Mouse (Mus musculus): Measurements from ENCODE around the gene Zbtb12. TPM values are rescaled to one million over a fixed set of nuclear protein-coding genes. Genes with fewer than 3 reads are reported as not detected.
A peak's percentile ranks its signal among the peaks of the same experiment; 100 is the strongest.

Gene Zbtb12
- polyA plus RNA-seq, 1 experiment from 2014 or later: 1.2 TPM

DNA sequence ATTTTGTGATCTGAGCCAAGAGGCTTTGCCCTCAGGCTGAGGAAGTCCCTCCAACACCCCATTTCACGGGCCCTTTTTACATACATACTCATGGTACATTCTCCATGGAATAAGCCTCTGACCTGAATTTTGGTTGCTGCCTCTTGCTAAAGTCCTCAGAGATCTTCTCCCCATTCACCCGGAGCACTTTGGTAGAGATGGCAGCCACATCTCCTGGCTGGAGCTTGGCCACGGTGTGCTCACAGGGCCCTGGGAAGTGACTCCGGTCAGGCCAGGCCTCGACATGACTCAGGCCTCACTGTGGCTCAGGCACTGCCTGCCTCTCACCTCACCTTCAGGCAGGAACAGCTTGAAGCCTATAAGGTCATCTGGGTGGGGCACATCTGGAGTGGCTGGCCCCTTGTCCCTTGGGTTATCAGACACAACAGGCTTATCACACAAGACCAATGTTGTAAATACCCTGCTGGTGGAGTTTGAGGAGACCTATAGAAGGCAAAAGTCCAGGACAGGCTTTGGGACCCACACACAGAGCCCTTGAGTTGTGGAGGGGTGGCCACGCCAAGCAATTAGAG, 38.5 kb upstream of the Zbtb12 start:
- Histone ChIP-seq H3K4me2 (no peak overlapping the region), H3K9me3 (ENCODE audit: low read depth, low read length) (no peaks in the 10 kb centered on the region), H3K27me3 (ENCODE audit: insufficient read depth, low read length) (no peaks in the 10 kb centered on the region), H3K27ac (ENCODE audit: low read depth) (no peak overlapping the region), H3K4me3 (ENCODE audit: low read depth, low read length) (no peak overlapping the region), H3K4me1 (ENCODE audit: insufficient read depth) (no peaks in the 10 kb centered on the region), H3K36me3 (ENCODE audit: insufficient read depth) (peaks cover 66% of the 10 kb centered on the region), H3K9ac (no peak overlapping the region)
- TF ChIP-seq CTCF (IDR thresholded peaks at IDR 0.05; ENCODE audit: low read depth): no peak
- WGBS: 78% methylated on average over 6 of the region's 6 CpGs
- no peak for ATAC-seq (ENCODE audit: insufficient read depth)
- DNase-seq: no peak

DNA sequence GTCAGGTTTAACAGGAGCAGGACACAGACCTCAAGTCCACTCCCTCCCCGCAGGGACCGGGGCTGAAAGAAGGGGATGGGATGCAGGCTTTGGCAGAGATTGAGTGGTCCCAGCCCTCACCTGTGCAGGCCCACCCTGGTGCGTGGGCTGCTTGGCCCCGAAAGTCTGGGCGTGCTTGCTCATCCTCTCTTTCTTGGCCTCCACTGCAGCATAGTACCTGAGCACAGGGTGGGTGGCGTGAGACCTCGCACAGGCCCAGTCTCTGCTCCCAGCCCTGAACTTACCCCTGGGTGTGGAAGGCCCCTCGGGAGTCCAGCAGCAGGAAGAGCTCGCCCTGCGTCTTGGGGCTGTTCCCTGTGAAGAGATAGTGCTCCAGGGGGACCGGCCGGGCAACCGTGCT, 34.4 kb upstream of the Zbtb12 start:
- Histone ChIP-seq H3K4me1 (ENCODE audit: insufficient read depth) (0 out of 2 replicates have a peak, but pooled peaks cover 3% of the 10 kb centered on the region), H3K4me3 (ENCODE audit: low read depth, low read length) (no peak overlapping the region), H3K9ac (no peak overlapping the region), H3K27ac (ENCODE audit: low read depth) (no peak overlapping the region), H3K36me3 (ENCODE audit: insufficient read depth) (peaks cover 74% of the 10 kb centered on the region), H3K9me3 (ENCODE audit: low read depth, low read length) (no peaks in the 10 kb centered on the region), H3K4me2 (no peak overlapping the region), H3K27me3 (ENCODE audit: insufficient read depth, low read length) (no peaks in the 10 kb centered on the region)
- no peak for ATAC-seq (ENCODE audit: insufficient read depth)
- WGBS: 89% methylated on average over 13 of the region's 13 CpGs
- DNase-seq: no peak
- no peak for TF ChIP-seq CTCF (IDR thresholded peaks at IDR 0.05; ENCODE audit: low read depth)

DNA sequence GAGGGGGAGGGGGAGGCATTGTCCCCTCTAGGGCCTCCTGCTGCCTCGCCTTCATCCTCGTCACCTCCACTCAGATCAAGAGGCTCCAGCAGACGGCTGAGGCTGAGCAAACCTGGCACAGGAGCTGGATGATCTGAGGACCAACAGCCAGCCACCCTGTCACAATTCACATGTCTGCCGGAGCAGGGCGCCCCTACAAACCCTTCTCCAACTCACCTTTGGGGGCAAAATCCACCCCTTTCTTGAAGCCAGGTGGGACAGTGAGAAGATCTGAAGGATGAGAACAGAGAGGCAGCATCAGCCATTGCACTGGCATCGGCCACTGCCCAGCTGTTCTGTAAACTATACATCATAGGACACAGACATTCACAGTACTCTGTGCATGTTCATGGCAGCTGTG, 32.1 kb upstream of the Zbtb12 start:
- TF ChIP-seq CTCF (IDR thresholded peaks at IDR 0.05; ENCODE audit: low read depth): no peak
- H3K4me3 ChIP-seq (ENCODE audit: low read depth, low read length): no peak overlapping the region
- no peak overlapping the region for H3K9ac ChIP-seq
- no peak overlapping the region for H3K27ac ChIP-seq (ENCODE audit: low read depth)
- H3K4me2 ChIP-seq: no peak overlapping the region
- H3K27me3 ChIP-seq (ENCODE audit: insufficient read depth, low read length): no peaks in the 10 kb centered on the region
- DNase-seq (no peak), ATAC-seq (ENCODE audit: insufficient read depth) (no peak)
- 81% methylated on average over 6 of the region's 6 CpGs for WGBS
- no peaks in the 10 kb centered on the region for H3K9me3 ChIP-seq (ENCODE audit: low read depth, low read length)
- peaks cover 10% of the 10 kb centered on the region; the same call in 1 of the 2 replicates for H3K4me1 ChIP-seq (ENCODE audit: insufficient read depth)
- peaks cover 55% of the 10 kb centered on the region for H3K36me3 ChIP-seq (ENCODE audit: insufficient read depth)

DNA sequence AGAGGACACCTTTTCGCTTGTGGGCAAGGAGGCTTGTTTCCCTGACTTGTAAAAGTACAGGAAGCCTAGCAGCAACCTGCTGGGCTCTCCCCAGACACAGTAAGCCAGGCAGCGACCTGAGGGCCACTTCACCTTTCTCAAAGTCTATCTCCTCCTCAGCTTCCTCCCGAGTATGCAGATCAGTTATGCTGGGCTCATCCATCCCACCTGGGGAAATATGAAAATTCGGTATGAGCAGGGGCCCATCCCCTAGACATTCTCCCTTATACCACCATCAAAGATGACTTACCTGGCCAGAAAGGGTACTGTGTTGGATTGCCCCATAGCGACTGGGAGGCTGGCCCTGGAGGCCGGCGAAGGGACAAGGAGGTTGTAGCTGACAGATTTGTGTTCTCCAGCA, 31.7 kb upstream of the Zbtb12 start:
- no peak overlapping the region for H3K9ac ChIP-seq
- TF ChIP-seq CTCF (IDR thresholded peaks at IDR 0.05; ENCODE audit: low read depth): no peak
- ATAC-seq (ENCODE audit: insufficient read depth): no peak
- H3K27me3 ChIP-seq (ENCODE audit: insufficient read depth, low read length): no peaks in the 10 kb centered on the region
- no peak for DNase-seq
- no peak overlapping the region for H3K27ac ChIP-seq (ENCODE audit: low read depth)
- H3K4me1 ChIP-seq (ENCODE audit: insufficient read depth): peaks cover 10% of the 10 kb centered on the region; the same call in 1 of the 2 replicates
- peaks cover 55% of the 10 kb centered on the region for H3K36me3 ChIP-seq (ENCODE audit: insufficient read depth)
- 91% methylated on average over 7 of the region's 7 CpGs for WGBS
- no peak overlapping the region for H3K4me2 ChIP-seq
- H3K9me3 ChIP-seq (ENCODE audit: low read depth, low read length): no peaks in the 10 kb centered on the region
- no peak overlapping the region for H3K4me3 ChIP-seq (ENCODE audit: low read depth, low read length)

DNA sequence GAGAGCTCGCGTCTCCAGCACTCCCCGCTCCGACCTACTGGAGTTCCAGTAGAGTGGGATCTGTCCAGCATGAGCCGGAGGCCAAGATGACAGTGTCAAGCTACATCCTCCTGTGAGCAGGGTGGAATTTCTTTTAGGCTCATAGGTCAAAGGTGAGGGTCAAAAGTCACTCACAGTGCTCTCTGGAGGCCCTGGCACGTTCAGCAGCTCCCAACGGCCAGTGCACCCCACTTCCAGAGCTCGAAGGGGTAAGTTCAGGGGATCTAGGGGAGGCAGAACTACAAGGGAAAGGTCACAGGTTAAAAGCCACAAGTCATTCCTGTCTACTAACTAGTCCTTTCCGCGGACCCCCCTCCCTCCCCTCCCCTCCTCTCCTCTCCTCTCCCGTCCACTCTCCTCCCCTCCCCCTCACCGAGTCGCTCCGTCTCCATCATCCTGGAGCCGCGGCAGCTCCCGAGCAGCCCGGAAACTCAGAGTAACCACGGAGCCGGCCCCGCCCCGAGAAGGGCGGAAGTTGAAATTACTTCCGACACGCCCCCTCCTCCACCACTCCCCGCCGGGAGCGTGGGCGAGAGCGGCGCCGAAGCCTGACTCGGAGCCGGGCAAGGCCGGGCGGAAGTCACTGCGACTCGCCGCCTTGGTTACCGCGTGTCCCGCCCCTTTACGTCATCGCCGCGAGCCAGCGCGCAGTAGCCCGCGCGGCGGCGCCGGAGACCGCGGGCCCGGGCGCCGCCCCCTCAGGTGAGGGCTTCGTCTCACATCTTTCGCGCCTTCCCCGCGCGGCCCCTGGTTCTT, 29.4 kb upstream of the Zbtb12 start, which contains the start of the genes Skiv2l and Nelfe:
Skiv2l (minus strand) TSS at position 489 of the 795 bp plus-strand sequence.
Nelfe (plus strand) TSS at position 670 of the 795 bp plus-strand sequence.
- Histone ChIP-seq H3K27me3 (ENCODE audit: insufficient read depth, low read length) (no peaks in the 10 kb centered on the region), H3K9me3 (ENCODE audit: low read depth, low read length) (no peaks in the 10 kb centered on the region), H3K9ac (peak within 1 kb of the TSS; percentile 69), H3K36me3 (ENCODE audit: insufficient read depth) (peaks cover 56% of the 10 kb centered on the region), H3K4me2 (peak within 1 kb of the TSS; percentile 85), H3K27ac (ENCODE audit: low read depth) (no peak within 1 kb of the TSS), H3K4me3 (ENCODE audit: low read depth, low read length) (peak within 1 kb of the TSS; percentile 63), H3K4me1 (ENCODE audit: insufficient read depth) (peaks cover 10% of the 10 kb centered on the region; the same call in 1 of the 2 replicates)
- DNase-seq (peak; percentile 99), ATAC-seq (ENCODE audit: insufficient read depth) (peak; percentile 98)
- no peak for TF ChIP-seq CTCF (IDR thresholded peaks at IDR 0.05; ENCODE audit: low read depth)
- WGBS: under 1% methylated on average over 65 of the region's 65 CpGs

DNA sequence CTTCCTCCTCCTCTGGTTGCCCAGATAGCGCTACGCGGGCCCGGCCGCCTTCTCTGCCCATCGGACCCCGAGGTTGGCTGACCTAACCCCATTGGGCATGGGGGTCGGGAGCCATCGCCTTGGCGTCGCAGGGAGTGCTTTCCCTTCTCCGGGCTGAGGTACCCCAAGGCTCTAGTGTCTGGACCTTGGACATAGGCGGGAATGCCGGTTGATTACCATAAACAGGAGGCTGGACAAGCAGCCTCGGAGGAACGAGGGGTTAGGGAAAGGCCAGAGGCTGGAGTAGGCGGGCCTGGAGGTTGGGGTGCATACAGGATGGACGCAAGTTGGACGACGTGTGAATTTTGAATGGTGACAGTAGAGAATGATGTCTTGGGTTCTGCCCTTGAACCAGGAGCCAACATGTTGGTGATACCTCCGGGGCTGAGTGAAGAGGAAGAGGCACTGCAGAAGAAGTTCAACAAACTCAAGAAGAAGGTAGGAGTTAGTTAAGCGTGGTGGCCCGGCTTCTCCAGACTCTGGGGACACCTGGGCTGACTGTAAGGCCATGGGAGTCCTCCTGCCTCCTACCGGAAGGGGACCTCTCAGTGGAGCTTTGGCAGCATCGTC, 28.7 kb upstream of the Zbtb12 start:
- H3K9ac ChIP-seq: peak overlapping the region; percentile 69
- ATAC-seq (ENCODE audit: insufficient read depth) (no peak; the same call in none of the 2 replicates), DNase-seq (no peak)
- no peaks in the 10 kb centered on the region for H3K27me3 ChIP-seq (ENCODE audit: insufficient read depth, low read length)
- H3K4me2 ChIP-seq: peak overlapping the region; percentile 83
- under 1% methylated on average over 25 of the region's 25 CpGs for WGBS
- TF ChIP-seq CTCF (IDR thresholded peaks at IDR 0.05; ENCODE audit: low read depth): no peak
- peaks cover 10% of the 10 kb centered on the region; the same call in 1 of the 2 replicates for H3K4me1 ChIP-seq (ENCODE audit: insufficient read depth)
- H3K9me3 ChIP-seq (ENCODE audit: low read depth, low read length): no peaks in the 10 kb centered on the region
- H3K36me3 ChIP-seq (ENCODE audit: insufficient read depth): peaks cover 60% of the 10 kb centered on the region
- no peak overlapping the region for H3K27ac ChIP-seq (ENCODE audit: low read depth)
- peak overlapping the region; percentile 63 for H3K4me3 ChIP-seq (ENCODE audit: low read depth, low read length)

DNA sequence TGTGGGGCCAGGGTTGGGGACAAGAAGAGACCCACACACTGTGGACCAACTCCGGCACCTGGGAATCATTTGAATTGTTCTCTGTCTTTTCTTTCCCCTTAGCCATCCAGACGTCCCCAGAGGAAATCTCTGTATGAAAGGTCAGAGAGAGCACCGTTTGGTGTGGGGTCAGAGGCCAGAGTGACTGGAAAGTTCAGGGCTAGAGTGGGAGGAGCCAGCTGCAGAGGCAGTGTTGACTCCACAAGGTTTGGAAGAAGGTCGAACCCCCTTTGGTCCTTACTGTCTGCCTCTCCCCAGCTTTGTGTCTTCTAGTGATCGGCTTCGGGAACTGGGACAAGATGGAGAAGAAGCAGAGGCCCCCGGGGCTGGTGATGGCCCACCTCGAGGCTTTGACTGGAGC, 25.8 kb upstream of the Zbtb12 start:
- Histone ChIP-seq H3K4me1 (ENCODE audit: insufficient read depth) (peaks cover 10% of the 10 kb centered on the region; the same call in 1 of the 2 replicates), H3K4me3 (ENCODE audit: low read depth, low read length) (no peak overlapping the region), H3K36me3 (ENCODE audit: insufficient read depth) (peaks cover 48% of the 10 kb centered on the region), H3K27ac (ENCODE audit: low read depth) (no peak overlapping the region), H3K4me2 (no peak overlapping the region), H3K27me3 (ENCODE audit: insufficient read depth, low read length) (no peaks in the 10 kb centered on the region), H3K9ac (no peak overlapping the region), H3K9me3 (ENCODE audit: low read depth, low read length) (no peaks in the 10 kb centered on the region)
- TF ChIP-seq CTCF (IDR thresholded peaks at IDR 0.05; ENCODE audit: low read depth): no peak
- no peak for DNase-seq
- 69% methylated on average over 8 of the region's 8 CpGs for WGBS
- no peak for ATAC-seq (ENCODE audit: insufficient read depth)
